Mouse (Mus musculus): ENCODE results near the gene Zbtb33.

- TF ChIP-seq CTCF (IDR thresholded peaks at IDR 0.05; ENCODE audit: borderline replicate concordance, insufficient read depth, low read depth, low read length) (no peak), POLR2A (IDR thresholded peaks at IDR 0.05; ENCODE audit: borderline replicate concordance, insufficient read depth, low read length) (no peak)
These were observed 33.2 kb downstream of the Zbtb33 start for GRCm38 (mm10) chrX:38222757-38223156.

Measured in cerebellum, adult 2 months (tissue).